In the genomic region with DNA sequence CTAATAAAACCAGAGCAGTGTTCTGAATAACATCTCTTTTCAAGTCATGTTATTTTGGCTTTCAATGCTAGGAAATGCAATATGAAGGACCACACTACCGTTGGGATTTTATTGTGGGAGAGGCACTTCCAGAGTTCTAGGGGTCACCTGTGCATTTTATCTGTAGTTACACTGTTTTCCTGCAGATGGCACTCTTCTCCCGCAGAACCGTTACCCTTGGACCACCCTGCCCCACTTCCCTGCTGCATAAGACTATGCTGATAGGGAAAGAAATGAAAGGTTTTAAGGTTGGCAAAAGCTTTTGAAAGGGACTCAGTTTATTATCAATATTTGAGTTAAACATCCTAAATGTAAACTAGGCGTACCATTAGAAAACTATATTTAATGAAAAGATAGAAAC, we compare ENCODE assay signal across 8 mouse cellular contexts. TPM values are rescaled to one million over a fixed set of nuclear protein-coding genes. Genes with fewer than 3 reads are reported as not detected.
A peak's percentile ranks its signal among the peaks of the same experiment; 100 is the strongest.
DNase-seq lines count a peak whose midpoint lies in the region; ATAC-seq and TF ChIP-seq lines count a peak whose summit lies in the region.
"Had no signal": no experiment of that assay in that cellular context is flagged by ENCODE, and none has a peak within 500 bp of the region (broad histone marks: within the 10 kb centered on the region; RNA-seq: fewer than 3 reads in every experiment).

No protein-coding gene starts in this region.

- H3K4me3 ChIP-seq in lung, postnatal 0 days (ENCODE audit: low read depth, low read length), result no peak overlapping the region
- H3K4me3 ChIP-seq: heart, embryonic 13.5 days had no signal

- no peaks in the 10 kb centered on the region for H3K36me3 ChIP-seq in lung, postnatal 0 days (ENCODE audit: insufficient read depth, low read length)
- H3K36me3 ChIP-seq: heart, embryonic 13.5 days had no signal

- no peak overlapping the region for H3K27ac ChIP-seq in lung, postnatal 0 days (ENCODE audit: low read length)
- H3K27ac ChIP-seq: heart, embryonic 13.5 days had no signal

- no peaks in the 10 kb centered on the region for H3K27me3 ChIP-seq in lung, postnatal 0 days (replicated peaks; ENCODE audit: insufficient read depth, low read length)

- 20% methylated on average over 4 of the region's 4 CpGs for WGBS in lung, postnatal 0 days

- H3K9me3 ChIP-seq in lung, postnatal 0 days (ENCODE audit: low read length), result no peaks in the 10 kb centered on the region
- H3K9me3 ChIP-seq: heart, embryonic 13.5 days had no signal

- TF ChIP-seq EP300 in lung, postnatal 0 days (IDR thresholded peaks at IDR 0.05), result no peak

- no peak overlapping the region for H3K9ac ChIP-seq in lung, postnatal 0 days (replicated peaks; ENCODE audit: low read depth)
- H3K9ac ChIP-seq: heart, embryonic 13.5 days had no signal

- no peaks in the 10 kb centered on the region for H3K4me1 ChIP-seq in lung, postnatal 0 days (ENCODE audit: insufficient read depth, low read depth, low read length)
- H3K4me1 ChIP-seq: heart, embryonic 13.5 days had no signal

- peak; percentile 68 for ATAC-seq in activated CD4-positive, CD25-positive, alpha-beta regulatory T cell, adult 4 months
- ATAC-seq in lung, postnatal 0 days, result peak; percentile 61

- peak; percentile 84 for TF ChIP-seq CTCF in lung, postnatal 0 days (IDR thresholded peaks at IDR 0.05)

- no peak overlapping the region for H3K4me2 ChIP-seq in lung, postnatal 0 days (replicated peaks; ENCODE audit: low read depth, low read length)
- H3K4me2 ChIP-seq: heart, embryonic 13.5 days had no signal

- DNase-seq in ovary, postnatal 36 days (ENCODE audit: low spot score), result peak; percentile 8
- DNase-seq in ovary, adult 18-20 months (ENCODE audit: low spot score), result no peak
- DNase-seq in embryo, embryonic 11.5 days (ENCODE audit: low read depth, low spot score), result peak; percentile 39
- peak; percentile 50 for DNase-seq in induced T-regulatory cell, adult 2 months (ENCODE audit: low read depth)
- DNase-seq in lung, postnatal 0 days (ENCODE audit: low spot score), result peak; percentile 61
- DNase-seq in retina, embryonic 14.5 days (ENCODE audit: low spot score), result peak; percentile 84

RNA-seq across cellular contexts. Expression of a gene that starts 14.6 kb away (rescaled TPM):
- 1 to 10 TPM; 1.5 to 2.0 TPM for polyA plus RNA-seq in activated CD4-positive, CD25-positive, alpha-beta regulatory T cell, adult 4 months (2017; shearing (Covaris generic))
- polyA plus RNA-seq in lung, postnatal 0 days (2015; fragmentation: Nextera tagmentation; extraction: Ambion mirVana), result 1.2 and 1.4 TPM in 2 replicates
